Mouse (Mus musculus) cerebral cortex, adult 2 months (tissue): ENCODE data around the gene Gm21425.

ENCODE experiments used
- WGBS: fragments of 180-500 bp; shearing (Covaris S2); methylation state at CpG from one replicate; pipeline ENCODE4 v1.1.7; 2018; 5-methylcytosine and 5-hydroxymethylcytosine counted together

The Gm21425 gene

DNA sequence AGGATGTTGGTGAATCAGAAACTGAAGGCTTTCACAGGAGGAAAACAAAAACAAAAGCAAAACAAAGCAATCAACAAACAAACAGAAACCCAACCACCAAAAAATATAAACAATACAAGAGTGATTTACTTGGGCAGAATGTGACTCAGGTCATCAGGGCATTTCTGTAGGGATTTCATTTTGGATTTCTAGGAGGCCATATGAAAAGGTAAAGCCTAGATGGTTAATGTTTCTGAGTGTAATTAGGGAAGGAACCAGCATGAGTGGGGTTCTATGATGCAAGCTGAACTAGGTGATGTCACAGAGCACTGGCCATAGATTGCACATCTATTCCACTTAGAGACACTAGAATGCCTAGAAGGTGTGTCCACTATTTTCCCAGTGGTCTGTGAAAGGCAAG lies at the start of gene Gm21425:
Gene Gm21425, plus strand, starts transcription at position 301 of the 400 bp plus-strand sequence.

DNA sequence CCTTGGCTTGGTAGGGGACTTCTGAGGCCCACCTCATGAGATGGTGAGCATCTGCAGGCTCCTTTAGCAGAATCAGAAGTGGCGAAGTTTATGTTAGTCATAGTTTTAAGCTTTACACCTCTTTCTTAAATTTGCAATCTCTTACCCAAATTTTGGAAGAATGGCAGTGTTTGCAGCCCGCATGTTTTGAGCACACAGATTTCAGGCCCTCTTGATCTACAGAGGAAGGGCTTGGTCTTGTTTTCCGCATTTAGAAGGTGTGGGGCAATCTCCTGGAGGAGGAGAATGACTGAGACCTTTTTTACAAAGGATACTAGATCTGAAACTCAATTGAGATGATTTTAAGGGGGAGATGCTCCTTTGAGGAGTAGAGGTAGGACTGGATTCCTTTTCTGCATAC lies 28.4 kb upstream of the Gm21425 start, which contains the start of gene Gm21891:
Gene Gm21891, minus strand, starts transcription at position 101 of the 400 bp plus-strand sequence.
- no CpG with 5 or more reads among the region's 3 CpGs for WGBS
